Mouse (Mus musculus): ENCODE data around the gene Gtse1.
"Not testable (repeated sequence)": the region's sequence is repeated elsewhere in the genome, so short reads cannot be mapped to it uniquely, and the experiment has no call there.

Gene Gtse1

GRCm38 (mm10) chr15:85859490-85860031, at the start of gene Gtse1:
Gene Gtse1, plus strand, starts transcription at chr15:85859745.
- DNase-seq (ENCODE audit: low read depth in 1 of 2, low spot score in 2 of 2): peak; percentile 87 to 89

GRCm38 (mm10) chr15:85810462-85810805, 49.1 kb upstream of the Gtse1 start:
- no peak for DNase-seq (ENCODE audit: low read depth in 1 of 2, low spot score in 2 of 2)

- peak in 1 of 2 experiments; percentile 19 for DNase-seq (ENCODE audit: low read depth in 1 of 2, low spot score in 2 of 2)
Measured at GRCm38 (mm10) chr15:85810806-85811521, 48.6 kb upstream of the Gtse1 start.

GRCm38 (mm10) chr15:85811535-85812277, 47.8 kb upstream of the Gtse1 start, which contains the start of gene Cdpf1:
Gene Cdpf1, minus strand, starts transcription at chr15:85811697.
- peak; percentile 84 to 96 for DNase-seq (ENCODE audit: low read depth in 1 of 2, low spot score in 2 of 2)

GRCm38 (mm10) chr15:85813428-85813827, 46.1 kb upstream of the Gtse1 start:
- DNase-seq (ENCODE audit: low read depth in 1 of 2, low spot score in 2 of 2): no peak

- no peak for DNase-seq (ENCODE audit: low read depth in 1 of 2, low spot score in 2 of 2)
Measured at GRCm38 (mm10) chr15:85821203-85822010, 38.1 kb upstream of the Gtse1 start, which contains the start of gene Pkdrej. Gene Pkdrej, minus strand, starts transcription at chr15:85821734.

- no peak for DNase-seq (ENCODE audit: low read depth in 1 of 2, low spot score in 2 of 2)
Measured at GRCm38 (mm10) chr15:85822011-85822359, 37.6 kb upstream of the Gtse1 start.

GRCm38 (mm10) chr15:85826676-85827075, 32.9 kb upstream of the Gtse1 start:
- DNase-seq (ENCODE audit: low read depth in 1 of 2, low spot score in 2 of 2): no peak

- DNase-seq (ENCODE audit: low read depth in 1 of 2, low spot score in 2 of 2): no peak
Measured at GRCm38 (mm10) chr15:85828071-85828470, 31.5 kb upstream of the Gtse1 start.

- no peak for DNase-seq (ENCODE audit: low read depth in 1 of 2, low spot score in 2 of 2)
Measured at GRCm38 (mm10) chr15:85829470-85829869, 30.1 kb upstream of the Gtse1 start.

- DNase-seq (ENCODE audit: low read depth in 1 of 2, low spot score in 2 of 2): peak; percentile 22 to 57
Measured at GRCm38 (mm10) chr15:85831954-85832590, 27.5 kb upstream of the Gtse1 start, which contains the start of gene Ttc38. Gene Ttc38, plus strand, starts transcription at chr15:85832306.

GRCm38 (mm10) chr15:85832599-85832998, 26.9 kb upstream of the Gtse1 start:
- DNase-seq (ENCODE audit: low read depth in 1 of 2, low spot score in 2 of 2): no peak

GRCm38 (mm10) chr15:85835335-85835734, 24.2 kb upstream of the Gtse1 start:
- DNase-seq (ENCODE audit: low read depth in 1 of 2, low spot score in 2 of 2): no peak

- DNase-seq (ENCODE audit: low read depth in 1 of 2, low spot score in 2 of 2): no peak
Measured at GRCm38 (mm10) chr15:85836887-85837286, 22.7 kb upstream of the Gtse1 start.

- DNase-seq (ENCODE audit: low read depth in 1 of 2, low spot score in 2 of 2): no peak
Measured at GRCm38 (mm10) chr15:85840983-85841382, 18.6 kb upstream of the Gtse1 start.

GRCm38 (mm10) chr15:85841796-85842360, 17.7 kb upstream of the Gtse1 start:
- DNase-seq (ENCODE audit: low read depth in 1 of 2, low spot score in 2 of 2): no peak

- no peak for DNase-seq (ENCODE audit: low read depth in 1 of 2, low spot score in 2 of 2)
Measured at GRCm38 (mm10) chr15:85845071-85845470, 14.5 kb upstream of the Gtse1 start.

- no peak for DNase-seq (ENCODE audit: low read depth in 1 of 2, low spot score in 2 of 2)
Measured at GRCm38 (mm10) chr15:85851656-85852392, 7.7 kb upstream of the Gtse1 start.

GRCm38 (mm10) chr15:85858980-85859489, 510 bp upstream of the Gtse1 start:
- no peak for DNase-seq (ENCODE audit: low read depth in 1 of 2, low spot score in 2 of 2)

- DNase-seq (ENCODE audit: low read depth in 1 of 2, low spot score in 2 of 2): not testable (repeated sequence)
Measured at GRCm38 (mm10) chr15:85865913-85866312, 6.4 kb downstream of the Gtse1 start.
